Mouse (Mus musculus): ENCODE measurements at regions not wholly inside any gene's neighbourhood (a gene's known extent, or its start where the extent isn't known, plus 50 kb on each side); places are given as distances from the start of the nearest gene placed in this dataset.

GRCm38 (mm10) chr3:14975203-14975602 lies 89.1 kb downstream of the Car2 start:
- TF ChIP-seq POLR2A (IDR thresholded peaks at IDR 0.05; ENCODE audit: insufficient read depth, low read depth, low read length) (no peak), CTCF (IDR thresholded peaks at IDR 0.05) (no peak)

Measured in heart, adult 2 months (tissue).